Mouse (Mus musculus): Measurements from ENCODE around the gene Rbms2. TPM values are rescaled to one million over a fixed set of nuclear protein-coding genes. Genes with fewer than 3 reads are reported as not detected.
A peak's percentile ranks its signal among the peaks of the same experiment; 100 is the strongest.

Gene Rbms2
- polyA plus RNA-seq, 1 experiment from 2014 or later, result 33.6 TPM

GRCm38 (mm10) chr10:128131812-128132211 is 48.3 kb downstream of the Rbms2 start:
- ATAC-seq (ENCODE audit: insufficient number of reproducible peaks, insufficient read depth, low FRiP score, low TSS enrichment), result no peak
- Histone ChIP-seq H3K27ac (no peak overlapping the region), H3K4me2 (replicated peaks) (no peak overlapping the region), H3K9me3 (no peaks in the 10 kb centered on the region), H3K27me3 (no peaks in the 10 kb centered on the region), H3K36me3 (peaks cover 77% of the 10 kb centered on the region), H3K4me3 (no peak overlapping the region), H3K9ac (no peak overlapping the region), H3K4me1 (no peaks in the 10 kb centered on the region)

GRCm38 (mm10) chr10:128131297-128131696 is 48.8 kb downstream of the Rbms2 start:
- Histone ChIP-seq H3K4me3 (no peak overlapping the region), H3K9ac (no peak overlapping the region), H3K27ac (no peak overlapping the region), H3K27me3 (no peaks in the 10 kb centered on the region), H3K4me2 (replicated peaks) (no peak overlapping the region), H3K36me3 (peaks cover 82% of the 10 kb centered on the region), H3K9me3 (no peaks in the 10 kb centered on the region), H3K4me1 (no peaks in the 10 kb centered on the region)
- no peak for ATAC-seq (ENCODE audit: insufficient number of reproducible peaks, insufficient read depth, low FRiP score, low TSS enrichment)
- 68% methylated on average over 3 of the region's 3 CpGs for WGBS

GRCm38 (mm10) chr10:128128143-128128542 is 52.0 kb downstream of the Rbms2 start:
- Histone ChIP-seq H3K27me3 (no peaks in the 10 kb centered on the region), H3K9ac (no peak overlapping the region), H3K4me3 (no peak overlapping the region), H3K9me3 (no peaks in the 10 kb centered on the region), H3K27ac (no peak overlapping the region), H3K4me2 (replicated peaks) (no peak overlapping the region), H3K36me3 (peaks cover 91% of the 10 kb centered on the region), H3K4me1 (no peaks in the 10 kb centered on the region)
- no peak for ATAC-seq (ENCODE audit: insufficient number of reproducible peaks, insufficient read depth, low FRiP score, low TSS enrichment)
- 82% methylated on average over 8 of the region's 8 CpGs for WGBS

- Histone ChIP-seq H3K4me3 (no peak overlapping the region), H3K4me1 (no peaks in the 10 kb centered on the region), H3K9me3 (no peaks in the 10 kb centered on the region), H3K27me3 (no peaks in the 10 kb centered on the region), H3K36me3 (peaks cover 91% of the 10 kb centered on the region), H3K27ac (no peak overlapping the region), H3K4me2 (replicated peaks) (no peak overlapping the region), H3K9ac (no peak overlapping the region)
- 83% methylated on average over 5 of the region's 5 CpGs for WGBS
- ATAC-seq (ENCODE audit: insufficient number of reproducible peaks, insufficient read depth, low FRiP score, low TSS enrichment), result no peak
These were observed 52.6 kb downstream of the Rbms2 start for GRCm38 (mm10) chr10:128127497-128127896.

GRCm38 (mm10) chr10:128125951-128126350 is 54.1 kb downstream of the Rbms2 start:
- Histone ChIP-seq H3K36me3 (peaks cover 91% of the 10 kb centered on the region), H3K9ac (no peak overlapping the region)
- 92% methylated on average over 14 of the region's 14 CpGs for WGBS

GRCm38 (mm10) chr10:128124831-128125230 is 55.3 kb downstream of the Rbms2 start:
- no peak overlapping the region for H3K9ac ChIP-seq
- H3K27ac ChIP-seq, result no peak overlapping the region
- no peaks in the 10 kb centered on the region for H3K4me1 ChIP-seq
- no peak overlapping the region for H3K4me2 ChIP-seq (replicated peaks)
- no peaks in the 10 kb centered on the region for H3K9me3 ChIP-seq
- peaks cover 90% of the 10 kb centered on the region for H3K36me3 ChIP-seq
- H3K27me3 ChIP-seq, result no peaks in the 10 kb centered on the region
- no peak overlapping the region for H3K4me3 ChIP-seq
- no peak for ATAC-seq (ENCODE audit: insufficient number of reproducible peaks, insufficient read depth, low FRiP score, low TSS enrichment)
- 93% methylated on average over 9 of the region's 9 CpGs for WGBS

More at GRCm38 (mm10) chr10:128125951-128126350, 54.1 kb downstream of the Rbms2 start:
- no peak overlapping the region for H3K27ac ChIP-seq
- H3K4me3 ChIP-seq, result no peak overlapping the region
- H3K4me1 ChIP-seq, result no peaks in the 10 kb centered on the region
- H3K9me3 ChIP-seq, result no peaks in the 10 kb centered on the region
- no peaks in the 10 kb centered on the region for H3K27me3 ChIP-seq
- no peak for ATAC-seq (ENCODE audit: insufficient number of reproducible peaks, insufficient read depth, low FRiP score, low TSS enrichment)
- H3K4me2 ChIP-seq (replicated peaks), result no peak overlapping the region

GRCm38 (mm10) chr10:128123833-128124232 is 56.3 kb downstream of the Rbms2 start:
- Histone ChIP-seq H3K4me2 (replicated peaks) (no peak overlapping the region), H3K9ac (no peak overlapping the region), H3K9me3 (no peaks in the 10 kb centered on the region), H3K27ac (no peak overlapping the region), H3K4me3 (no peak overlapping the region), H3K36me3 (peaks cover 93% of the 10 kb centered on the region), H3K27me3 (no peaks in the 10 kb centered on the region), H3K4me1 (no peaks in the 10 kb centered on the region)
- 95% methylated on average over 7 of the region's 7 CpGs for WGBS
- no peak for ATAC-seq (ENCODE audit: insufficient number of reproducible peaks, insufficient read depth, low FRiP score, low TSS enrichment)

- Histone ChIP-seq H3K36me3 (peaks cover 65% of the 10 kb centered on the region), H3K9ac (no peak overlapping the region)
- ATAC-seq (ENCODE audit: insufficient number of reproducible peaks, insufficient read depth, low FRiP score, low TSS enrichment), result no peak
These were observed 68.9 kb downstream of the Rbms2 start for GRCm38 (mm10) chr10:128111227-128111626.

GRCm38 (mm10) chr10:128110103-128110761 is 69.9 kb downstream of the Rbms2 start:
- Histone ChIP-seq H3K27ac (no peak overlapping the region), H3K4me1 (no peaks in the 10 kb centered on the region), H3K4me3 (no peak overlapping the region), H3K9ac (no peak overlapping the region), H3K27me3 (no peaks in the 10 kb centered on the region), H3K9me3 (no peaks in the 10 kb centered on the region), H3K36me3 (peaks cover 55% of the 10 kb centered on the region), H3K4me2 (replicated peaks) (no peak overlapping the region)
- WGBS, result 89% methylated on average over 4 of the region's 4 CpGs
- ATAC-seq (ENCODE audit: insufficient number of reproducible peaks, insufficient read depth, low FRiP score, low TSS enrichment), result no peak

More at GRCm38 (mm10) chr10:128111227-128111626, 68.9 kb downstream of the Rbms2 start:
- H3K27ac ChIP-seq, result no peak overlapping the region
- H3K4me3 ChIP-seq, result no peak overlapping the region
- H3K4me1 ChIP-seq, result no peaks in the 10 kb centered on the region
- no peaks in the 10 kb centered on the region for H3K9me3 ChIP-seq
- H3K4me2 ChIP-seq (replicated peaks), result no peak overlapping the region
- H3K27me3 ChIP-seq, result no peaks in the 10 kb centered on the region

GRCm38 (mm10) chr10:128097587-128097971 is 82.5 kb downstream of the Rbms2 start:
- Histone ChIP-seq H3K4me1 (peaks cover 34% of the 10 kb centered on the region), H3K27me3 (no peaks in the 10 kb centered on the region), H3K27ac (peak overlapping the region; percentile 80), H3K36me3 (peaks cover 4% of the 10 kb centered on the region; the same call in 1 of the 2 replicates), H3K4me3 (peak overlapping the region; percentile 100), H3K9ac (peak overlapping the region; percentile 90), H3K9me3 (no peaks in the 10 kb centered on the region), H3K4me2 (replicated peaks) (peak overlapping the region; percentile 85)
- no peak for ATAC-seq (ENCODE audit: insufficient number of reproducible peaks, insufficient read depth, low FRiP score, low TSS enrichment)
- 0% methylated on average over 13 of the region's 13 CpGs for WGBS

- peaks cover 4% of the 10 kb centered on the region; the same call in 1 of the 2 replicates for H3K36me3 ChIP-seq
- H3K9ac ChIP-seq, result peak overlapping the region; percentile 90
- H3K4me3 ChIP-seq, result peak overlapping the region; percentile 100
- ATAC-seq (ENCODE audit: insufficient number of reproducible peaks, insufficient read depth, low FRiP score, low TSS enrichment), result peak; percentile 74
- peak overlapping the region; percentile 80 for H3K27ac ChIP-seq
- no peaks in the 10 kb centered on the region for H3K9me3 ChIP-seq
- under 1% methylated on average over 85 of the region's 86 CpGs for WGBS
- H3K4me2 ChIP-seq (replicated peaks), result peak overlapping the region; percentile 85
- no peaks in the 10 kb centered on the region for H3K27me3 ChIP-seq
- peaks cover 38% of the 10 kb centered on the region for H3K4me1 ChIP-seq
These were observed 83.2 kb downstream of the Rbms2 start for GRCm38 (mm10) chr10:128096693-128097586.

GRCm38 (mm10) chr10:128096313-128096692 is 83.8 kb downstream of the Rbms2 start:
- Histone ChIP-seq H3K9ac (no peak overlapping the region), H3K9me3 (no peaks in the 10 kb centered on the region), H3K4me1 (peaks cover 44% of the 10 kb centered on the region), H3K27ac (no peak overlapping the region), H3K4me2 (replicated peaks) (peak overlapping the region; percentile 85; the same call in 1 of the 2 replicates), H3K27me3 (no peaks in the 10 kb centered on the region), H3K36me3 (0 out of 2 replicates have a peak, but pooled peaks cover 4% of the 10 kb centered on the region), H3K4me3 (peak overlapping the region; percentile 100; the same call in 1 of the 2 replicates)
- no peak for ATAC-seq (ENCODE audit: insufficient number of reproducible peaks, insufficient read depth, low FRiP score, low TSS enrichment)
- WGBS, result 17% methylated on average over 4 of the region's 4 CpGs

Data from embryonic facial prominence, embryonic 12.5 days (tissue).